Mouse (Mus musculus) T-helper 1 cell (primary cell): ENCODE results near the gene Tdrd1.

ENCODE experiments used
- in situ Hi-C: fragments of 300-600 bp; cut with MboI, MseI; formaldehyde crosslinking; loops from one replicate; pipeline ENCODE4 v1.15.1; 2025; ENCODE audit warnings: high pct_unique_total_duplicates

Tdrd1 gene

DNA sequence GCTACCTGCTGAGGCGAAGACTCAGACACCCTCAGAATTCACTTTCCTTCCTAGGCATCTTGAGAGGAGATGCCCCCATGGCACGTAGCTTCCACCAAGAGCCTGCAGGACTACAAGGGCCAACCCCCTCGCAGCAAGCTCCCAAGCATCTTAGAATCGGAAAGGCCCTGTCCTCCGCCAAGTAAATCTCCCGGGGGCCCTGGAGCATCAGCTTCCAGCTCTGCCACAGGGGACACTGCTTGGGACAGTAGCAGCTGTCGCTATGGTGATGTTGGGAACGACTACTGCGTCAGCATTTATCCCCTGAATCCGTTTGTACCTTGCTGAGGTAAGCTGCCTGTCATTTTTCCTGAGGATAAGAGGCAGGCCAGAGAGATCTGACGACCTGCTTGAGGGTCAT, 84.6 kb downstream of the Tdrd1 start:
- in situ Hi-C loops = no loop called here

DNA sequence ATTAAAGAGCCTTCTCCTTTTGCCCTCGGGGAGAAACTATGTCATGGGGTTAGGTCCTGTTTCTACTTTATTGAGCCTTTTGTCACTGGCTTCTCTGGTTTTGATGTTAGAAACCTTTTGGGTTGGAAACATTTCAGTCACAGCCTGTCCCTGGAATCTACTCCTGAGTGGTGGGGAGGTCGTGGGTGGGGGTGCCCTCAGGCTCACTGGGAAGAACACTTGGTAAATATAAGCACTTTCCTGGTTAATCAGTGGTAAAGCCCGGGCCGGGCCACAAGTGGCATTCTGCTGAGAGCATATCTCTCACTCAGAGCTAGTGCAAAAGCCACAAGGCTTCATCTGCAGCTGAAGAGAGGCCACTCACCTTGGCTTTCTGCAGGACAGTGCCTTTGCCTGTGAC, 87.8 kb downstream of the Tdrd1 start:
- in situ Hi-C loops = no loop called here

GRCm38 (mm10) chr19:56914658-56915057, 88.6 kb downstream of the Tdrd1 start:
- in situ Hi-C loops = loop anchor here (5.0 kb wide), 1 partner anchor 63 kb away; no protein-coding TSS in a partner anchor

DNA sequence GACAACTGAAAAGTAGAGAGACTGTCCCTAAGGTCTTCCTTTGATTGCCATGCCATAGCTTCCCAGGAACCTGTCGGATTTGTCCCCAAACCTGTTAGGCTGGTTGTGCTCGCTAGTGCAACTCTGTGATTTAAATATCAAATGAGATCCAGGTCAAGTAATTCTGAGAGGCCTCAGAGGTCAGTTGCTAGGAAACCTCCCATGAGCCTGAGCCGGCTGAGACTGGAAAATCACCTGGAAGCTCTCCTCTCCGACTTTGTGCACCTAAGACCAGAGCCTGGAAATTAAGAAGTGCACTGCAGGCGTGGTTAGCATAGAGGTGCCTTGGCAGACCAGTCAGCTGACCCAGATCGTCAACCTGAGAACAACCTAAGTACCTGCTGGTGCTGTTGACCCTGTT, 89.1 kb downstream of the Tdrd1 start:
- in situ Hi-C loops = loop anchor here (5.0 kb wide), 1 partner anchor 62 kb away; no protein-coding TSS in a partner anchor
